Mouse (Mus musculus) MEL (cell line): ENCODE measurements at regions not wholly inside any gene's neighbourhood (a gene's known extent, or its start where the extent isn't known, plus 50 kb on each side); places are given as distances from the start of the nearest gene placed in this dataset.

Experiments
- DNase-seq: peaks from one replicate; pipeline ENCODE4 v3.0.0; 2011; ENCODE audit warnings: low read depth, low spot score
- H3K27ac ChIP-seq: 2 replicates; pipeline ENCODE4 v1.5.1; 2012; ENCODE audit warnings: low read depth, mild to moderate bottlenecking, control low read depth, low read length, moderate library complexity; ENCODE audit not compliant: control insufficient read depth
- H3K27me3 ChIP-seq, 2 experiments: fragments of 150-350 bp in 1 of 2; sonication (generic) in 1 of 2; 2 replicates each; pipeline ENCODE4 v1.6.1; 2012; ENCODE audit warnings: low read length in 2 of 2, mild to moderate bottlenecking in 2 of 2, improper control_type of control experiment in 1 of 2, moderate library complexity in 1 of 2; ENCODE audit not compliant: insufficient read depth in 2 of 2, control insufficient read depth in 1 of 2
- H3K36me3 ChIP-seq, 2 experiments: 2 replicates each; pipeline ENCODE4 v1.6.1; 2012 to 2014; ENCODE audit warnings: low read length in 2 of 2, improper control_type of control experiment in 1 of 2, inconsistent platforms in 1 of 2, mild to moderate bottlenecking in 1 of 2; ENCODE audit not compliant: insufficient read depth in 2 of 2, control insufficient read depth in 1 of 2
- H3K4me1 ChIP-seq, 2 experiments: fragments of 150-350 bp in 1 of 2; sonication (generic) in 1 of 2; 2 replicates each; pipeline ENCODE4 v1.6.1; 2012; ENCODE audit warnings: low read length in 2 of 2, improper control_type of control experiment in 1 of 2, mild to moderate bottlenecking in 1 of 2; ENCODE audit not compliant: insufficient read depth in 2 of 2, control insufficient read depth in 1 of 2
- H3K4me3 ChIP-seq, 2 experiments: fragments of 150-350 bp in 1 of 2; sonication (generic) in 1 of 2; 2 replicates each; pipeline ENCODE4 v1.5.1; 2012; ENCODE audit warnings: low read depth in 2 of 2, low read length in 2 of 2, mild to moderate bottlenecking in 2 of 2, moderate library complexity in 2 of 2, control low read depth in 1 of 2, improper control_type of control experiment in 1 of 2; ENCODE audit not compliant: control insufficient read depth in 1 of 2, insufficient read depth in 1 of 2
- H3K79me2 ChIP-seq: 2 replicates; pipeline ENCODE4 v1.6.1; 2012; ENCODE audit warnings: mild to moderate bottlenecking, low read length, moderate library complexity; ENCODE audit not compliant: control insufficient read depth, poor library complexity, insufficient read depth
- H3K9ac ChIP-seq: 2 replicates; pipeline ENCODE4 v1.6.1; 2012; ENCODE audit warnings: low read depth, mild to moderate bottlenecking, control low read depth, low read length, moderate library complexity; ENCODE audit not compliant: control insufficient read depth, poor library complexity, severe bottlenecking
- H3K9me3 ChIP-seq: fragments of 150-350 bp; sonication (generic); replicated peaks from 2 replicates; pipeline ENCODE4 v1.6.1; 2012; ENCODE audit warnings: mild to moderate bottlenecking, low read length, improper control_type of control experiment, moderate library complexity; ENCODE audit not compliant: insufficient read depth
- BHLHE40 ChIP-seq: IDR thresholded peaks from 2 replicates; pipeline ENCODE4 v1.6.1; 2012; ENCODE audit warnings: low read depth, mild to moderate bottlenecking, inconsistent platforms, low read length, improper control_type of control experiment, borderline replicate concordance
- CHD1 ChIP-seq: IDR thresholded peaks from 2 replicates; pipeline ENCODE4 v1.6.1; 2012; ENCODE audit warnings: low read depth, mild to moderate bottlenecking, inconsistent platforms, low read length, improper control_type of control experiment
- CHD2 ChIP-seq: IDR thresholded peaks from 2 replicates; pipeline ENCODE4 v1.6.1; 2011; ENCODE audit warnings: low read length, improper control_type of control experiment
- E2F4 ChIP-seq: IDR thresholded peaks from 2 replicates; pipeline ENCODE4 v1.6.1; 2011; ENCODE audit warnings: low read depth, low read length, improper control_type of control experiment, borderline replicate concordance
- ELF1 ChIP-seq: IDR thresholded peaks from 2 replicates; pipeline ENCODE4 v1.6.1; 2014; ENCODE audit warnings: low read depth, mild to moderate bottlenecking, inconsistent platforms, low read length, improper control_type of control experiment, moderate library complexity
- EP300 ChIP-seq, 2 experiments: IDR thresholded peaks; 2 replicates each; pipeline ENCODE4 v1.6.1; 2011; ENCODE audit warnings: improper control_type of control experiment in 2 of 2, low read length in 2 of 2, low read depth in 1 of 2, mild to moderate bottlenecking in 1 of 2
- ETS1 ChIP-seq: IDR thresholded peaks from 2 replicates; pipeline ENCODE4 v1.6.1; 2012; ENCODE audit warnings: low read depth, mild to moderate bottlenecking, inconsistent platforms, low read length, improper control_type of control experiment, moderate library complexity
- GABPA ChIP-seq: IDR thresholded peaks from 2 replicates; pipeline ENCODE4 v1.6.1; 2012; ENCODE audit warnings: low read depth, mild to moderate bottlenecking, inconsistent platforms, low read length, improper control_type of control experiment, moderate library complexity
- HCFC1 ChIP-seq: IDR thresholded peaks from 2 replicates; pipeline ENCODE4 v1.6.1; 2012; ENCODE audit warnings: low read depth, mild to moderate bottlenecking, inconsistent platforms, low read length, improper control_type of control experiment, moderate library complexity
- JUND ChIP-seq: IDR thresholded peaks from 2 replicates; pipeline ENCODE4 v1.6.1; 2011; ENCODE audit warnings: low read depth, mild to moderate bottlenecking, improper control_type of control experiment, low read length
- KAT2A ChIP-seq: conservative IDR thresholded peaks from 2 replicates; pipeline ENCODE4 v1.6.1; 2012; ENCODE audit warnings: low read depth, low read length, improper control_type of control experiment, inconsistent platforms
- MAFK ChIP-seq: IDR thresholded peaks from 2 replicates; pipeline ENCODE4 v1.6.1; 2011; ENCODE audit warnings: low read depth, mild to moderate bottlenecking, low read length, improper control_type of control experiment, borderline replicate concordance
- MAX ChIP-seq: IDR thresholded peaks from 2 replicates; pipeline ENCODE4 v1.6.1; 2011; ENCODE audit warnings: low read length, improper control_type of control experiment
- MAZ ChIP-seq: IDR thresholded peaks from 2 replicates; pipeline ENCODE4 v1.6.1; 2012; ENCODE audit warnings: low read depth, mild to moderate bottlenecking, inconsistent platforms, low read length, improper control_type of control experiment
- MEF2A ChIP-seq: IDR thresholded peaks from 2 replicates; pipeline ENCODE4 v1.6.1; 2014; ENCODE audit warnings: low read depth, mild to moderate bottlenecking, inconsistent platforms, low read length, improper control_type of control experiment; ENCODE audit not compliant: poor library complexity, insufficient replicate concordance, severe bottlenecking; ENCODE audit errors: extremely low read depth
- MXI1 ChIP-seq: IDR thresholded peaks from 2 replicates; pipeline ENCODE4 v1.6.1; 2011; ENCODE audit warnings: mild to moderate bottlenecking, low read depth, low read length, improper control_type of control experiment
- MYB ChIP-seq: IDR thresholded peaks from 2 replicates; pipeline ENCODE4 v1.6.1; 2011; ENCODE audit warnings: mild to moderate bottlenecking, low read depth, low read length, improper control_type of control experiment
- MYC ChIP-seq: IDR thresholded peaks from 2 replicates; pipeline ENCODE4 v1.6.1; 2011; ENCODE audit warnings: low read depth, mild to moderate bottlenecking, low read length, improper control_type of control experiment, moderate library complexity
- NELFE ChIP-seq: IDR thresholded peaks from 2 replicates; pipeline ENCODE4 v1.6.1; 2011; ENCODE audit warnings: low read depth, low read length, improper control_type of control experiment
- POLR2A ChIP-seq, 2 experiments: IDR thresholded peaks; 2 replicates each; pipeline ENCODE4 v1.6.1; 2011 to 2012; ENCODE audit warnings: low read length in 2 of 2, mild to moderate bottlenecking in 2 of 2, control low read depth in 1 of 2, improper control_type of control experiment in 1 of 2, low read depth in 1 of 2, moderate library complexity in 1 of 2; ENCODE audit not compliant: control insufficient read depth in 1 of 2, insufficient read depth in 1 of 2, poor library complexity in 1 of 2
- POLR2AphosphoS2 ChIP-seq: IDR thresholded peaks from 2 replicates; pipeline ENCODE4 v1.6.1; 2011; ENCODE audit warnings: low read length, improper control_type of control experiment
- POLR2AphosphoS5 ChIP-seq: IDR thresholded peaks from 2 replicates; pipeline ENCODE4 v1.6.1; 2012; ENCODE audit warnings: low read depth, borderline replicate concordance, mild to moderate bottlenecking, inconsistent platforms, low read length, moderate library complexity, mixed read lengths
- RAD21 ChIP-seq: IDR thresholded peaks from 2 replicates; pipeline ENCODE4 v1.6.1; 2011; ENCODE audit warnings: mild to moderate bottlenecking, low read depth, low read length, improper control_type of control experiment
- RCOR1 ChIP-seq: IDR thresholded peaks from 2 replicates; pipeline ENCODE4 v1.6.1; 2012; ENCODE audit warnings: low read depth, mild to moderate bottlenecking, inconsistent platforms, low read length, improper control_type of control experiment
- SIN3A ChIP-seq: IDR thresholded peaks from 2 replicates; pipeline ENCODE4 v1.6.1; 2012; ENCODE audit warnings: low read length, improper control_type of control experiment, inconsistent platforms
- SMC3 ChIP-seq: IDR thresholded peaks from 2 replicates; pipeline ENCODE4 v1.6.1; 2011; ENCODE audit warnings: low read depth, low read length, improper control_type of control experiment
- TAL1 ChIP-seq: IDR thresholded peaks from 2 replicates; pipeline ENCODE4 v1.6.1; 2012; ENCODE audit warnings: mild to moderate bottlenecking, inconsistent platforms, low read length, moderate library complexity, mixed read lengths
- TBP ChIP-seq: IDR thresholded peaks from 2 replicates; pipeline ENCODE4 v1.8.0; 2011; ENCODE audit warnings: low read depth, low read length, improper control_type of control experiment
- TCF12 ChIP-seq: IDR thresholded peaks from 2 replicates; pipeline ENCODE4 v1.6.1; 2014; ENCODE audit warnings: low read depth, mild to moderate bottlenecking, inconsistent platforms, low read length, improper control_type of control experiment, moderate library complexity
- UBTF ChIP-seq: IDR thresholded peaks from 2 replicates; pipeline ENCODE4 v1.6.1; 2012; ENCODE audit warnings: low read depth, mild to moderate bottlenecking, inconsistent platforms, low read length, improper control_type of control experiment, moderate library complexity, borderline replicate concordance; ENCODE audit not compliant: insufficient read depth
- USF2 ChIP-seq, 2 experiments: IDR thresholded peaks; 2 replicates each; pipeline ENCODE4 v1.6.1; 2011 to 2012; ENCODE audit warnings: improper control_type of control experiment in 2 of 2, low read length in 2 of 2, borderline replicate concordance in 1 of 2, inconsistent platforms in 1 of 2, low read depth in 1 of 2, mild to moderate bottlenecking in 1 of 2; ENCODE audit not compliant: insufficient read depth in 1 of 2
- ZC3H11A ChIP-seq: IDR thresholded peaks from 2 replicates; pipeline ENCODE4 v1.6.1; 2012; ENCODE audit warnings: low read depth, mild to moderate bottlenecking, inconsistent platforms, low read length, improper control_type of control experiment
- ZKSCAN1 ChIP-seq: IDR thresholded peaks from 2 replicates; pipeline ENCODE4 v1.6.1; 2012; ENCODE audit warnings: low read depth, mild to moderate bottlenecking, inconsistent platforms, low read length, improper control_type of control experiment, moderate library complexity
- ZMIZ1 ChIP-seq: IDR thresholded peaks from 2 replicates; pipeline ENCODE4 v1.6.1; 2012; ENCODE audit warnings: low read depth, mild to moderate bottlenecking, inconsistent platforms, low read length, improper control_type of control experiment, moderate library complexity
- ZNF384 ChIP-seq: IDR thresholded peaks from 2 replicates; pipeline ENCODE4 v1.6.1; 2012; ENCODE audit warnings: low read depth, mild to moderate bottlenecking, inconsistent platforms, low read length, improper control_type of control experiment

DNA sequence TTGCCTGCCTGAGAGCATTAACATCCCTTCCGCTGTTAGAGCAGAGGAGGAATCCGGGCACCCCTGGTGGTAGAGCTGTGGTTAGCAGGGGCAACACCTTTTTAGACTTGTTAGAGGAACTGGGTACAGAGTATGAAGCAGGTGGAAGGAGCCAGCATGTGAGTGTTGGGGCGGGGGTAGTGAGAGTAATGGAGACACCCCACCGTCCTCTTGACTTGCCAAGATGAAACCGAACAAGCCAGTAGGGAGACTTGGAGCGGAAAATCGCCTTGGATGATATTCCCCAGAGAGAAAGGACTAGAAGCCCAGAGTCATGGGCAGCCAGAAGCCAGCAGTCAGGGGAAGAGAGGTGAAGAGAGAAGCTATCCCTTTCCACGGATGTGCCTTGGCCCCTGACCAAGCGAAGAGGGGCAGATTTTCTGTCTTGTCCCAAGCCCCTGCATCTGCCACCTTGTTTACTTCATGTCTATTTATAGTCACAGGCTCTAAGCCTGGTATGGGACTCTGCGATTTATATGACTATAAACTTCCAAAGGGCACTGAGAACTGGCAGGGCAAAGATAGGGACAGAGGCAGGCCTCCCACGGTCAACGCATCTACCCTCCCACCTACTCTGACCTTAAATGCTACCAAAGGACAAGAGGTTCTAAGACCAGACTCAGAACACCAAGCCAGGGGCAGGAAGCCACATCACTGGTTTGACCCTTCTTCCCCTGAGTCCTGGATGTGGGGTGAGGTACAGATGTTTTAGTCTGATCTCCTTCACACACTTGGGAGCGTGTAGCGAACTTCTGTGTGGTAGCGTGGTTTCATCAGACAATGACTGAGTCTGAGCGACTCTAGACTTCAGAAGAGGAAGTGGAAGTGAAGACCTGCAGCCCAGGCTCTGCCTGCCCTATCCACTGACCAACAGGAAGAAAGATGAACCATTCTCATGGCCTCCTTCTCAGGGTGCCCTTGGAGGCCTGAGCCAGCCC, 55.9 kb upstream of the Btrc start:
- Histone ChIP-seq H3K27me3 (no peaks in the 10 kb centered on the region; a peak in 1 of 4 replicates), H3K9me3 (no peaks in the 10 kb centered on the region), H3K4me1 (peaks cover 3 to 41% of the 10 kb centered on the region in 2 experiments), H3K36me3 (peaks cover 0 to 34% of the 10 kb centered on the region in 2 experiments; a peak in 2 of 4 replicates), H3K9ac (peak overlapping the region; percentile 63), H3K27ac (peak overlapping the region; percentile 75), H3K79me2 (no peaks in the 10 kb centered on the region), H3K4me3 (peak overlapping the region; percentile 10 to 28; a peak in 3 of 4 replicates)
- DNase-seq: peak; percentile 90
- TF ChIP-seq USF2 (IDR thresholded peaks at IDR 0.05; ENCODE audit: borderline replicate concordance in 1 of 2, insufficient read depth in 1 of 2, low read depth in 1 of 2, low read length in 2 of 2) (no peak), TAL1 (peak; percentile 62), POLR2A (IDR thresholded peaks at IDR 0.05; ENCODE audit: control insufficient read depth in 1 of 2, insufficient read depth in 1 of 2, low read depth in 1 of 2, low read length in 2 of 2, poor library complexity in 1 of 2) (peak; percentile 37 to 68; a peak in 3 of 4 replicates), E2F4 (no peak), ZNF384 (no peak), POLR2AphosphoS5 (no peak), BHLHE40 (no peak), MYC (0 out of 2 replicates have a peak, but pooled peaks have one; percentile 23), MYB (no peak), CHD2 (no peak), ETS1 (no peak), SMC3 (peak; percentile 14; the same call in 1 of the 2 replicates), EP300 (IDR thresholded peaks at IDR 0.05; ENCODE audit: low read depth in 1 of 2, low read length in 2 of 2) (peak; percentile 41 to 67), ZKSCAN1 (no peak), CHD1 (no peak), ELF1 (peak; percentile 62; the same call in 1 of the 2 replicates), MEF2A (no peak), TCF12 (peak; percentile 47; the same call in 1 of the 2 replicates), POLR2AphosphoS2 (0 out of 2 replicates have a peak, but pooled peaks have one; percentile 46), TBP (peak; percentile 95), MAFK (no peak), UBTF (no peak), GABPA (no peak), HCFC1 (no peak), JUND (no peak), RCOR1 (no peak), ZMIZ1 (no peak), RAD21 (no peak), MXI1 (peak; percentile 32), ZC3H11A (no peak), SIN3A (peak; percentile 49; the same call in 1 of the 2 replicates), KAT2A (no peak), NELFE (peak; percentile 61), MAZ (no peak), MAX (peak; percentile 41; the same call in 1 of the 2 replicates)
